Mouse (Mus musculus) cerebellum, adult 9-11 months (tissue): ENCODE data around the gene Pmfbp1.
A peak's percentile ranks its signal among the peaks of the same experiment; 100 is the strongest.
"Not testable (repeated sequence)": the region's sequence is repeated elsewhere in the genome, so short reads cannot be mapped to it uniquely, and the experiment has no call there.

Source experiments
- DNase-seq: peaks from one replicate; pipeline ENCODE4 v3.0.0; 2022

The Pmfbp1 gene

DNA sequence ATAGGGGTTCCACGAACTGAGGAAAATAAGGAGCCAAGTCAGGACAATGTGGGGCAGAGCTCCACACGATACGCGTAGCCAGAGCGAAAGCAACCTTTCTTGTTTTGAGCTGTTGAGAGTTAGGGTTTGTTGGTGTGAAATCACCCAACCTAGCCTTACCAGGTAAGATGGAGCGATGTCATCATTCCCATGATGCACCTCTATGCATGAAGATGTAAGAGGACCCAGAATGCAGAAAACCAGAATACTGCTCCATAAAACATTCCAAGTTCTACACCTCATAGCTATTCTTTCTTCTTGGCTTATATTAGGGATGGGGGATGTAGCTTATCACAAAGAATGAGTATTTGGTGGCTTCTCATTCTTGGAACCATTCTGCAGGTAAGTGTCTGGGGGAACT lies at the start of gene Pmfbp1:
Pmfbp1 (plus strand) TSS at position 301 of the 400 bp plus-strand sequence.
- DNase-seq = no peak

DNA sequence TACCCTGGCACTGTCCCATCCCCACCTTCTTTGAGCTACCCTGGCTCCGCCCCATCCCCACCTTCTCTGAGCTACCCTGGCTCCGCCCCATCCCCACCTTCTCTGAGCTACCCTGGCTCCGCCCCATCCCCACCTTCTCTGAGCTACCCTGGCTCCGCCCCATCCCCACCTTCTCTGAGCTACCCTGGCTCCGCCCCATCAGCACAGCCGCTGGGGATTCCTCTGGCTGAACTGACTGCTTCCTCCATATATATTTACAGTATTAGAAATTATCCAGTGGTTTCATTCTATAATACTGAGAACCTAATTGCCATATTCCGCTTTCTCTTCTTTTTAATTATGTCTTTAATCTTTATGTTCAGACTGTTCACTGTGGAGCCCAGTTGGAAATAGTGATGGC lies 46.9 kb upstream of the Pmfbp1 start:
- DNase-seq = not testable (repeated sequence)

DNA sequence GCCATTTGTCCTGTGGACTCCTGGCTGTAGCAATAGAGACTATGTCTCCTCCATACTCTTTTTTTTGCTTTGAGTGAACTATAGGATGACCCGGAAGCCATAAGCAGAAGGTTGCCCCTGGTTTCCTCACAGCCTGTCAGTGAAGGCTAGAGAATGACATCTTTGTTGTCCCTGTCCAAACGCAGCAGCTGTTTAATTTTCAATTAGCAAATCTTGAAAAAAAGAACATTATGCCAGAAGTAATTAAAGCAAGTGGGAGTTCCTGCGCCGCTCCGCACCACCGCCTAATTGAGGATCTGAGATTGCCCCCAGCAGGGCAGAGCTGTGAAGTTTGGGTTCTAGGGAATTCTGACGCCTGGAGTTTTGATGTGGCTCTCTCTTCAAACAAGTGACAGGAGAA lies 42.8 kb upstream of the Pmfbp1 start:
- DNase-seq = no peak

DNA sequence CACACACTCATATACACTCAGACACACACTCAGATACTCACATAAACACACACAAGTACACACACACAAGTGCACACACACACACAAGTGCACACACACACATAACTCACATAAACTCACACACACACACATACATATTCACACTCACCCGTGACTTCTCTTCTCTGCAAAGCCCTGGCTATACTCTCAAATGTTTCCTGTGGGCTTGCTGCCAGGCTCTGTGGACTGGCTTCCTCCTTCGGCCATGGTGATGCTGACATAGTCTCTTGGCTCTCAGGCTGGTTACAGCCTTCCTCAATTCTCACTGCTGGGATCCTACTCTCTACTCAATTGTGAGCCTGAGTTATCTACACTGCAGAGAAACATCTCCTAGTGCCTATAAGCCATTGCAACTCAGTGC lies 38.7 kb upstream of the Pmfbp1 start:
- no peak for DNase-seq

DNA sequence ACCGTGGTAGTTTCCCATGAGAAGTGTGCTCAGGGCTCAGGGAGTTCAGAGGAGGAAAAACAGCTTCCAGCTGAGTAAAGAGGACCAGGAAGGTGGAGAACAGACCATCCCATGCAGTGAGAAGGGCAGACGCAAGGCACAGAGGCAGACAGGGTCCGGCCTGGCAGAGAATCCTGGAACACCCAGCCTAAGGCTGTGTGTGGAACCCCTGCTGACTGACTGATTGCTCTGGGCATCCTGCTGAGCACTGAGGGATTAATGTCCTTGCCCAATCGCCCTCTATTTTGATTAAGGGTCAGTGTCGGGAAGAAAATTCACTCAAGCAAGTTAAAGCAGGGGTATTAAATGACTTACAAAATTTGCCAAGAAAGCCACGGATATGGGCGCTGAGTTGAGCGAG lies 36.4 kb upstream of the Pmfbp1 start:
- no peak for DNase-seq

DNA sequence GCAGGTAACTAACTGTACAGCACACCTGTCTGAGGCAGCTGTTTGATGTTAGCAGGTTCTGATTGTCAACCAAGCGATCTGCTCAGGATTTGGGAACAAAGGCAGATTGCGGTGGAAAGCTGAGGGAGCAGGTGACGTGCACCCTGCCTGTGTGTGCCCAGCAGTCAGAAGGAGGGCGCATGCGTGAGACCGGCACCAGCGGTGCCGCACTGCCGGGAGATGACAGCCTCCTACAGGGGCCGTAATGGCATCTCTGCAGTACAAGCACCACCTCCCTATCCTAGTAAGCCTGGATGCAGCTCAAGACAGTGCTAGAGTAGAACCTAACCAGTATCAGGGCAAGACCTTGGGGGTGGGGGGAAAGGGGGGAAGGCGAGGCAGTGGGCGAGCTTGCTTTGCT lies 35.2 kb upstream of the Pmfbp1 start:
- peak; percentile 54 for DNase-seq

DNA sequence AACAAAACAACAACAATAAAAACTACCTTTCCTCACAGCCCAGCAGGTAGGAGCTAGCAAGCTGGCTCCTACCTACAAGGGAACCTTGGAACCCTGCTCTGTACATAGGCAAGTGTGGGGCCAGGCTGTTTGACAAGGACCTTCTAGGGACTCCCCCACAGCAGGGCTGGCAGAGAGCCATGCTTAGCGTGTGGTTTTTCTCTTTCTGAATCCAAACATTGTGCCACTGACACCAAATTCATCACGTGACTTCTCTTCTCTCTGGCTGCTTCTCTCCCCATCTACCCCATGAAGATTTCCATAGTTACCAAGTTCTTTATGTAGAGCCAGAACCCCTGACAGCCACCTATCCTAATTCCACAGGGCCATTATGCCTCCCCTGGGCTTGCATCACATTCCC lies 30.8 kb upstream of the Pmfbp1 start:
- no peak for DNase-seq

DNA sequence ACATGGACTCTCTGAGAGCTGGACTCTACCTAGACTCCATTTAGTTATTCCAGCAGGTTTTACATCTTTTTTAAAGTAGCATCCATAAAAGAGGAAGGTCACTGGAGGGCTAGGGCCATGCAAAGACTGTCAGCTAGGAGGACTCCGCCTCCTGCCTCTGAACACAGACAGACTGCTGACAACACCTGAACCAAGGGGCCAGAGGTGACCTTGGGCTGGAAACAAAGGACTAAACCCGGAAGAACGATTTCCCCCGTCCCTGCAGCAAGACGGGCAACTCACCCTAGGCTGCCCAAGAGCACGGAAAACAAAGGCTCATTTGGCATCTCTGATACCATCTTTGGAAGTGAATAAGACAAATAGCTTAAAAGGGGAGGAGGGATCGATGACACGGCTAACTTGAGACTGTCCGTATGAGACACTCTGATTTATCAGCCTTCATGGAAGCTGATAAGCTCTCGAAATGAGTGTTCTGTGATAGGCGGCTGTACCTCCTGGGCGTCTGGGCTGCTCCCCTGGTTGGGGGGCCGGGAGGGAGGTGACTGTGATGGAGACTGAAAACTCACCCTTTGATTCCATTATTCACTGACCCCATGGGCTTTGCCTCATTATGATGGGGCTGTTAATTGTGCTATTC lies 30.0 kb upstream of the Pmfbp1 start:
- no peak for DNase-seq

DNA sequence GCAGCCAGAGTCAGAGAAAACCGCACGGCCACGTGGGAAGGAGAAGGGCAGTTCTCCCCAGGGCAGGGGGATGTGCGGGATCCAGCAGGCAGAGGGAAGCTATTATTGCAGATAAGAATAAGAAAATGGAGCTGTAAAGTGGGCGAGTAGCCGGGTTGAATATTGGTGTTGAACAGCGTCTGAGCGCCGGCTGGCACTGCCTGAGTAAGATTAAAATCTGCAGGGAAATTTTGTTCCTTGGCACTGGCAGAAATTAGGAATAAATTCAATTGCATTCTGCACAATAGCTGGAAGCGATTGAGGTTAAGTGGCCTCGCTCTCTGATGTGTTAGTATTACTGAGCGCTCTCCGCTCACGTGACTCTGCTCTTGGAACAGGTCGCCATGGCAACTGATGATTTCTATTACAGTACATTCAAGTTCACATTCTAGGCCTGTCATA lies 29.4 kb upstream of the Pmfbp1 start:
- DNase-seq = peak; percentile 24

DNA sequence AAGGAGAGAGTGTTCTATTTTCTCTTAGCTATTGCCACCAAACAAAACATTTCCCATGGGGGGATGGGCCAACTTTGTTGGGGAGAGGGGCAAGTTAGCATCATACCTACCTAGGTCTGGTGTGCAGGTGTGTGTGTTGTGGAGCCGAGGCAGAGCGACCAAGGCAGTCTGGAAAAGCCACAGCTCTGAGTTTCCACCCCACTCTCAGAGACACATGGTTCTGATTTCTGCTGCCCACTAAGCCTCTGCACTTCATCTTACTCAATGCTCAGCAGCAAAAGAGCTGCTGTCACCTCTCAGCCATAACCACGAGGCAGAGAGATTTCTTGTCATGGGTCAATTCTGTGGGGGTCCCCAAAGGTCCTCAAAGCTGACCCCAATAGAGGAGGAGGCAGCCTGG lies 28.8 kb upstream of the Pmfbp1 start:
- DNase-seq = peak; percentile 7

DNA sequence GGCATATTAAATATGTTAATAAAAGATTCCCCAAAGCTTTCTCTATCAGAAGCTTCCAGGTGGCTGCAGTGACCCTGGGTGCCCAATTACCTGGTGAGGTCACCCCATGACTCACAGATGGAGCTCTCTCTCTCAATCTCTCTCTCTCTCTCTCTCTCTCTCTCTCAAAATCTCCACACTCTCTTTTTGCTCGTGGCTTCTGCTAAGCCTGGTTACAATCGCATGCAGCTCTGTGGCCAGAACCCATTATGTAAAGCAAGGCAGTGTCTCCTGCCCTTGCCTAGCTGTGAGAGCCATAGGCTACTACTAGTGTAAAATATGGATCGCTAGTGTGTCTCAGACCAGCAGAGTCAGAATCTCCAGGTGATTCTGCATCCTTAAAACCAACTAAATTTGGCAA lies 28.1 kb upstream of the Pmfbp1 start:
- no peak for DNase-seq

DNA sequence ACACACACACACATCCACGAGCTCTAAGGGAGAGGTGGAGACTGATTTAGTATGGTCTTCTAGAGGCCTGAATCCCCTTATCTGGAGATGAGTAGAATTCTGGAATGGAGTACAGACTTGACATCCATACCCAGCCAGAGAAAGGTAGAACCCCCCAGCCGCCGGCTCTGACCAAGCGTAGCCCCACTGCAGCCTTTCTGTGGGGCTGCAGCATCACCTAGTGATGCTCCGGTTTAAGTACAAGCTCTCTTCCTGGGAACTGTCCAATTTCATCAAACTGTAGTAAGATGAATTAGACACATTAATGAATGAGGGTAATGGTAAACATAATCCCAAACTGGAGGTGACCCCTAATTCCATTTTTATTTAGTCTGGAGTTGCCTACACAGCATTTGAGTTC lies 26.3 kb upstream of the Pmfbp1 start:
- DNase-seq = no peak

DNA sequence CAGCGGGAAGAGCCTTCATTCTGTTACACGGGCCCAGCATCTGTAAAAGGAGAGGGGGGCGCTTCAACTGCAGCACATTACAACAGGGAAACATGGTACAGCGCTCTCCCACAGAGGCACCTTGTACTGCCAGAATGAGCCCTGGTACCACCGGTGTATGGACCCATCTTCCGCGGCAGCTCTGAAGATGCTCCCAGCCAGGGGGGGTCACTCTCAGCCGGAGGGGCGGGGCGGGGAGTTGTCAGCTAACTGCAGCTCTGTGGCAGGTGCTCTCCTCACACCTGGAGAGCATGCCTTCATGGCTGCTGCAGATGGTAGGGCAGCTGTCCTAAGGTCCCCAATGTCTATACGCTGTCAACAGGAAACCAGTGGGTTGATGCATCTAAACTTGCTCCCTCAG lies 25.7 kb upstream of the Pmfbp1 start:
- DNase-seq = no peak

DNA sequence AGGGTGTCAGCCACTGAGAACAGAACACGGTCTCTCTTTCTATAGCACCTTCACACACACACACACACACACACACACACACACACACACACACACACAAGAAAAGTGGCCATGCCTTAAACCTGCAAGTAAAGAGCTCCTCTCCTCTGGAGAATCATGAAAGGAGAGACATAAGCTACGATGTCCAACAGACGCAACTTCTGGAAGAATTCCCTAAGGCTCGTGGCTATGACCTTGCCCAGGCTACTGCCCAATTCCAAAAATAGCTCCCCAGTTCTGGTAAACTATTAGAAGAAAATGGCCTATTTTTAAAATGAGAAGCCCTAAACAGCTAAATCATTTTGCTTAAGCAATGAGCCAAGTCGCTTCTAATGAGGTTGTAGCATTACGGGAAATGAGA lies 22.0 kb upstream of the Pmfbp1 start:
- DNase-seq = no peak

DNA sequence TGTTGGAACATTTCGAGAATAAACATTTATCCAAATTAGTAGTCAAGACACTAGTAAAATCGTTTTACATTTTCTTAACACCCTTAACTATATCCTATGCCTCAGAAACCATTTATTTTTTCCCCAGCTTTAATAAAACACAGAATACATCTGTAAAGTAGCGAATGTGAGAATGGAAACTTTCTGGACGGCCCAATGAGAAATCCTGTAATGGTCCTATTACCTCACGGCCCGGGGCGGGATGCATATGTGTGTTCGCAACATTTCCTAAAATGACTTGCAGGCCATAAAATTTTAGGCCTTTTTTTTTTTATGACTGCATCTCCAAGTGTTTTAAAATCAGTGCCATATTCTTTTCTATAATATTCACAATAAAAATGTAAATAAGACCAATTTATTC lies 21.4 kb upstream of the Pmfbp1 start:
- no peak for DNase-seq

DNA sequence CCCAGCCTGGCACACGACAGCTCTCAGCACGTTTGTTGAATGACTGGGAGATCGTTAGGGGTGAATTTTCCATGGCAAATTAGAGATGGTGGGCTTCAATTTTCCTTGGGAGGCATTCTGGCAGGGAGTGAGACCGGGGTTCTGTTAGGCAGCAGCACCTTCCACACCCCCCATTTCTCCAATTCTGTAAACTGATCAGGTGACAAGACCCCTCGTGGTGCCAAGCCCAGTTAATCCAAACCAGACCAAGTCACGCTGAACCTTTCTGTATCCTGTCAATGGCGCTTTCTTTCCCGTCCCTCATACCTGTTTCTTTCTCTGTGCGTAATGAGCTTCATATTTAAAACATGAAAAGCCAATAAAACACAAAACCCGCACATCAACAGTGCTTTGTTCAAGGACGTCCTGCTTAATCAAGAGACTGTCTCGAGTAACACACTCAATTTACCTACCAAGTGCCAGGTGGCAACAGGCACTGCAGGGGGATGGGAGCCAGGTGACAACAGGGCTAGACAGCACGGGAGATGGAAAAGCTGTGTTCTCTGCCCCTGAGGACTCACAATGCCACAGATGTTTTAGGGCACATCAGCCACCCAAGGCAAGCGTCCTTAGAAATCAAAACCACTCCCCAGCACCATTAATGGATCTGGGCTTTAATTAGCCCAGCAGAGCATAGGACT lies 19.2 kb upstream of the Pmfbp1 start:
- no peak for DNase-seq

DNA sequence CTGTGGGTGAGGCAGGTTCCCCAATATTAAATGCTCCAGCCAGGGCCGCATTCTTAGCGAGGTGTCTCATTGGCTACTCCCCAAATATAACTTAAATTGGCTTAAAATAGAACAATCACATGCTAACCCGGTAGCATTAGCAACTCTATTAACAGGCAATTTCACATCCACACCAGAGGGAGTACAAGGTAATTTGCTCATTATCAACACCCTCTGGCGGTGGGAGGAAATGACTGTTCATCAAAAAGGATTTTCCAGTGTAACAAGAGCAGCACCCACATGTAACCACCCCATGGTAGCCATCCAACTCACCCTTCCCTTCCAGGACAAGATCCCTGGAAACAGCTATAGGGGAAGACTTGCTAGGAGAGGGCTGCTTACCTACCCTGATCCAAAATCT lies 18.4 kb upstream of the Pmfbp1 start:
- no peak for DNase-seq

DNA sequence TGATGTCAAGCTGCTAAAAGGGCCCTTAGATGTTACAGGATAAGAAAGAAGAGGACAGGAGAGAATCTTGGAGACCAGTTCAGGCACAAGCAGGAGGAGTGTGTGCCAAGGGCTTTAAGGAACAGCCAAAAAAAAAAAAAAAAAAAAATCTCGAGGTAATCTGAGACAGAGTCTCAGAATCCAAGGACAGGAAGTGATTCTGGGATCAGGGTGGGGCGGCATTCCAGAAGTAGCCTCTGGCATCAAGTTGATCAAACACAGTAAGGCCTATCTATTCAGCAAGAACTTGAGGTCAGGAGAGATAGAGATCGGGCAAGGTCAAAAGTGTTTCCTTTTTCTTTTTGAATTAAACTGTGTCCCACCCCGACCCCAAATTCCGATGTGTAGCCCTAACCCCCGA lies 15.2 kb upstream of the Pmfbp1 start:
- no peak for DNase-seq

DNA sequence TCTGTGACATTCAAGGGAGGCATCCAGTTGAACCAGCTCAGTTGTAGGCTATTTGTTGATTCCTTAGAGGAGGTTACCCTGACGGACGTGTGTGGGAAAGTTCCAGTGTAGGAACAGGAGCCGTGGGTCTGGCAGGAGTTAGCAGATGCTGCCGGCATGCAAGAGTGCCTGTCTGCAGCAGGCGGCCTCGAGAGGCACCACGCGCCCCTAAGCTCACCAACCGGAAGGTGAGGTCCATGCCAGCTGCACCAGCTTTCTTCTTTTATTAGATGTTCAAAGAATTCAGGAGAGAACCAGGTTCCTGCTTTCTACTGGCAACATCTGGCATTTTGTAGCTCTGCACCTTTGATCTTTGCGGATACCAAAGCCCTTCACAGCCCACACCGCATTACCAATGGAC lies 9.1 kb upstream of the Pmfbp1 start:
- DNase-seq = no peak

DNA sequence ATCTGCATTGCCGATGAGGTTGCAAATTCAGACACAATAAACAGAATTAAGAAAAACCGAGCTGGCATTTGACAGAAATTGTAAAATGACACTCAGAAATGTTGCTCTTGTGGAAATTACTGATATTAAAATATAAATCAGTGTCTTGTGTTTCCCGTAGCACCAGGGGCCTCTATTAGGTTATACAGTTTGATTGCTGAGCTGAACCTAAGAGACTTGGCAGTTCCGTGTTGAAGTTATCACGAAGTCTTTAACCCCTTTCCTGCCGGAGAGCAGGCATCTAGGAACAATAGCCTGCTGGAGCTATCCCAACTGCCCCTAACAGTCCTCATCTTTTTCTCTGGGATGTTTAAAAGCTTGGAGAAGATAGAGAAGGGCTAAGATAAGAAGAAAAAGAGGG lies 8.3 kb upstream of the Pmfbp1 start:
- no peak for DNase-seq

DNA sequence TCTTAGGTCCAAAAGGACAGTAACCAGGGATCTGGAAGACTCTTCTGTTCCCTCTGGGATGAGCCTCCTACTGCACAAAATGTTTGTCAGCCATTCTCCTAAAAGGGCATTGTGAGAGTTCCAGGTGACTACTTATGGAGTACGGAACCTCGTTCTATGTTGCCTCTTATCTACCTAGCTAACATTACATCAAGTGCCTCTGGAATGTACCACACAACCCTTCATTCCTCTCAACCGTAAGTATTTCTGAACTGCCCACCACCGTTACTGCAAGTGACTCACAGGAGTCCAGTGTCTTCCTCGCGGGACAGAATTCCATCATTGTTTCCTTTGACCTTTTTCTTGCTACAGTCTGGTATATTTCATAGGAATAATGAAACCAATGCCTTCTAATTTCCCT lies 1.0 kb upstream of the Pmfbp1 start:
- no peak for DNase-seq

DNA sequence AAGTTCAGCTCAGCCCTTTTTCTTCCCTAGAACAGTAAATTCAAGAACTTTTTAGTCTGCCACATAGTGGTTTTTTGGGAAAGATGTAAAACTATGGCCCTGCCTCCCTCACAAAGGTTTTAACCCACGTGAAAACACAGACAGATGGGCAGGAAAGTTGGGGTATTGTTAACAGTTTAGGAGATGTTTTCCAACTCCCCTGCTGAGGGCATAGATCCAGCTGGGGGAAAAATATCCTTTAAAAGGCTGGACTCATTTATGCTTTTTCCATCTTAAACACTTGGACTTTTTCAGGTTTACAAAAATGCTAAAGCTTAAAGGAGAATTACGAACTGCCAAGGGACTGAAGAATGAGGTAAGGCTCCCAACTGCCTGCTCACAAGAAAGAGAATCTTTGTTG lies 774 bp downstream of the Pmfbp1 start:
- DNase-seq = no peak

DNA sequence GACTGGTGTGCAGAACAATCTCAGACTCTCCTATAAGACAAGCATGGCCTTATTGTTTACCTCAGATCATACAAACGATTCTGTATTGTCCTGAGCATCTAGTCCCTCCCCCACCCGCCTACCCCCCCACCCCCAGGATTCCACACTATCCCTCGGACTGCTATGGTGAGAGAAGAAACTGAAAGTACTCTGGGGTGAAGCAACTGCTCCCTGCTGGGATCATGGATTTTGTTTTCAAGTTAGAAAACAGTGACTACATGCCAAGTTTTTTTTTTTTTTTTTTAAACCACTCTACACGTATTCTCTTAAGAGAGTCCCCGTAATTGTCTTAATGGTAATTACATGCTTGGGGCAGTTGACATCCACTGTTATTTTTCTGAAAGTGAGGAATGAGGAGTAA lies 3.6 kb downstream of the Pmfbp1 start:
- no peak for DNase-seq

DNA sequence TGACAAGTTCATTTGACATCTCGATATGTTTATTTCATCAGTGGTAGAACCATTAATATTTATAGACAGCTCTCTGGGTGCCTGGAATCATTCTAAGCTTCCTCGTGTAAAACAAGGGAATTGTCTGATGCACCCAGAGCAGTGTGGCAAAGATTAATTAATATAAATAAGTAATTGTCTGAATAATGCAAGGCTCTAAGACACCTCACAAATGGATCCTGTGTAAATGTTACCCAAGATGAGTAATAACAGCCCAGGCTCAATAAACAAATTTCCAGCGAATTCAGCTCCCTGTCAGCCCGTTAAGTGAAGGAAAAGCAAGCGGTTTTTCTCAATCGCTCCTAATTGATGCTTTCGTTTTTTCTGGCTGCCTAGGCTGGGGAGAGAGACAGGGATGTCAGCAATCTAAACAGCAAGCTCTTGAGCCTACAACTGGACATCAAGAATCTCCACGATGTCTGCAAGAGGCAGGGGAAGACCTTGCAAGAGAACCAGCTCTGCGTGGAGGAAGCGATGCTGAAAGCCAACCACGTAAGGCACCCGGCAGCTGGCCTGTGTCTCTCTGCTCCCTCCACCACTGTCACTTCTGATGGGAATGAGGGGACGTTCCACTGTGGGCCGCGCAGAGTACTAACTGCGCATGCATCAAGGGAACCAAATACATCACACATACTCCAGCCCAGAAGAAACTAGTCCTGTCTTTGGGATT lies 5.3 kb downstream of the Pmfbp1 start:
- no peak for DNase-seq

DNA sequence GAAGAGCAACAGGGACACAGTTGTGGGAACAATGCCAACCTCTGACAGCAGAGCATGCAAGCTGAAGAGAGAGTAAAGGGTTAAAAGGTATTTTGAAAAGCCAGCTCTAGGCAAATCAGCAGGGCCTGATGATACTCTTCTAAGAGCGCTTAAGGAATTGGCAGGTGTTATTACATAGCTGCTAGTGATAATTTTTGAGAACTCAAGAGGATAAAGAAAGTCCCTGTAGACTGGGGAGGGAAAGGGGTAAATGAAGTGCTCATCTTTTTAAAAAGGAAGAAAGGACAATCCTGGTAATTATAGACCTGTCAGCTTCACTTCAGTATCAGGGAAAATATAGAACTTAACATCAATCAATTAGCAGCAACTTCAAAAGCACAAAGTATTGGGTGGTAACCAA lies 9.7 kb downstream of the Pmfbp1 start:
- no peak for DNase-seq
